Mouse (Mus musculus) layer of hippocampus, adult 9-10 months (tissue): ENCODE results near the gene Epb41.

ENCODE experiments used
- DNase-seq: peaks from one replicate; pipeline ENCODE4 v3.0.0; 2022; ENCODE audit warnings: low spot score

Gene Epb41

GRCm38 (mm10) chr4:132074933-132075769, at the start of gene Epb41:
Gene Epb41 (minus strand): TSS chr4:132075321.
- DNase-seq: peak; percentile 89

- DNase-seq: no peak
These were observed 48.0 kb upstream of the Epb41 start for GRCm38 (mm10) chr4:132123166-132123565.

GRCm38 (mm10) chr4:132121674-132122073, 46.6 kb upstream of the Epb41 start:
- no peak for DNase-seq

- no peak for DNase-seq
These were observed 44.4 kb upstream of the Epb41 start for GRCm38 (mm10) chr4:132119566-132119965.

GRCm38 (mm10) chr4:132116315-132116714, 41.2 kb upstream of the Epb41 start:
- DNase-seq: no peak

- no peak for DNase-seq
These were observed 38.4 kb upstream of the Epb41 start for GRCm38 (mm10) chr4:132113411-132114095.

GRCm38 (mm10) chr4:132111227-132111626, 36.1 kb upstream of the Epb41 start:
- no peak for DNase-seq

GRCm38 (mm10) chr4:132108221-132108620, 33.1 kb upstream of the Epb41 start:
- no peak for DNase-seq

GRCm38 (mm10) chr4:132101152-132101551, 26.0 kb upstream of the Epb41 start:
- no peak for DNase-seq

GRCm38 (mm10) chr4:132099548-132099947, 24.4 kb upstream of the Epb41 start:
- peak; percentile 42 for DNase-seq

- no peak for DNase-seq
These were observed 19.9 kb upstream of the Epb41 start for GRCm38 (mm10) chr4:132095043-132095442.

- DNase-seq: no peak
These were observed 18.8 kb upstream of the Epb41 start for GRCm38 (mm10) chr4:132093928-132094327.

GRCm38 (mm10) chr4:132093136-132093535, 18.0 kb upstream of the Epb41 start:
- no peak for DNase-seq

GRCm38 (mm10) chr4:132088921-132089320, 13.8 kb upstream of the Epb41 start:
- peak; percentile 43 for DNase-seq

GRCm38 (mm10) chr4:132085114-132085513, 10.0 kb upstream of the Epb41 start:
- no peak for DNase-seq

GRCm38 (mm10) chr4:132080492-132080983, 5.4 kb upstream of the Epb41 start:
- DNase-seq: no peak

- peak; percentile 42 for DNase-seq
These were observed 4.6 kb upstream of the Epb41 start for GRCm38 (mm10) chr4:132079555-132080275.

- DNase-seq: no peak
These were observed 3.2 kb upstream of the Epb41 start for GRCm38 (mm10) chr4:132078296-132078714.

- no peak for DNase-seq
These were observed 2.3 kb upstream of the Epb41 start for GRCm38 (mm10) chr4:132077445-132077844.

GRCm38 (mm10) chr4:132076480-132077405, 1.6 kb upstream of the Epb41 start:
- DNase-seq: no peak

- no peak for DNase-seq
These were observed 675 bp upstream of the Epb41 start for GRCm38 (mm10) chr4:132075796-132076195.
